Mouse (Mus musculus): Measurements from ENCODE around the gene Atrnl1.

The Atrnl1 gene

GRCm38 (mm10) chr19:58072846-58073245 is 462.0 kb downstream of the Atrnl1 start:
- ATAC-seq (ENCODE audit: low TSS enrichment): no peak

DNA sequence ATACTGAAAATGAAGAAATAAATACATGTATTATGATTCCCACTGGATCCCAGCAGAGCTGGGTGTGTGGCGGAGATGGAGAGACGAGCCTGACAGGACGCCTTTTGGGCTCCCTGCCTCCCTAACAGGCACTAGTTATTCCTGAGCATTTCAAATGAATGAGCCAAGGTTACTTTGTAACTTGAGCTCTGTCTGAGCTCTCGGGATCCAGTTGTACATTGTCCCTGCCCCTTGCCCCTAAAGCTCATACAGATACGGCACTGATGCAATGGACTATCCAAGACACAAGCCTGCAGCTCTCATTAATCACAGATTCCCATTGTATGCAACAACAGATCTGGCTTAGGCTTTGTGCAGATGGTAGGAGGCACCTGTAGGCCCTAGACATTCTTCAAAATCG is 464.4 kb downstream of the Atrnl1 start:
- ATAC-seq (ENCODE audit: low TSS enrichment): no peak

DNA sequence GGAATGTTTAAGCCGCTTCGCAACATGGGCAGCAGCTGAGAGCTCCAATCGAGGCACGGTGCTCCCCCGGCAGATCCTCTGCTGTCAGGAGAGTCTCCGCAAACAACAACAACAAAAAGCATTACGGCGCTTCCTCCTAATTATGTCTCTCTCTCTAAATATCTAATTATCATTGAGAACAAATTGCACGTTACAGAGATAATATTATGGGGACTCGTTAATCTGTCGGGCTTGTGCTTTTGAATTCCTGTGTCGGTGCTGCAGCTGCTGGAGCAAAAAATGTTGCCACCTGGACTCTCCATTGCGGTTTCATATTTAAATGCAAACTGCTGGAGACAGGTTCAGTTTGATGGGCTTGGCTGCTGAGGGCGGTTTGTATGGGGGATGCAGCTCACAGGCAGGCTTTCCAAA is 466.1 kb downstream of the Atrnl1 start:
- no peak for ATAC-seq (ENCODE audit: low TSS enrichment)

GRCm38 (mm10) chr19:58077529-58078070 is 466.8 kb downstream of the Atrnl1 start:
- no peak for ATAC-seq (ENCODE audit: low TSS enrichment)

- no peak for ATAC-seq (ENCODE audit: low TSS enrichment)
Measured at GRCm38 (mm10) chr19:58080168-58080567, 469.3 kb downstream of the Atrnl1 start.

GRCm38 (mm10) chr19:58082751-58083150 is 471.9 kb downstream of the Atrnl1 start:
- peak; percentile 73 for ATAC-seq (ENCODE audit: low TSS enrichment)

DNA sequence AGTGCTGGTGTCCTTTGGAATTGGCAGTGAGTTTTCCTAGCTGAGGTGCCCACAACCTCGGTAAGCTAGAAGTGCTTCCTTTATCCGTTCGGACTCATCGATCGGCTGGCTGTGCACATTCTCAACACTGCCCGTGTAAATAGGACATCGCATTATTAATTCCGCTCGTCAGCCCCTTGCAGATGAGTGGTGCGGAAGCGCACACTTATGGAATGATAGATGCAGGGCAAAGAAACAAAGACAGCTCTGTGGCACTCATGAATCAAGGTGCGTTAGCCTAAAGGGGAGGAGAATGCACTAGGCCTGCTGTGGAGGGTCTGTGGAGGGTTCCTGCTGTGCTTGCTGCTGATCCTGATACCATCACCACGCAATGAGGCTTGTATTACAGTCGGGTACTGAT is 474.0 kb downstream of the Atrnl1 start:
- no peak for ATAC-seq (ENCODE audit: low TSS enrichment)

- no peak for ATAC-seq (ENCODE audit: low TSS enrichment)
Measured at GRCm38 (mm10) chr19:58086734-58087133, 475.9 kb downstream of the Atrnl1 start.

DNA sequence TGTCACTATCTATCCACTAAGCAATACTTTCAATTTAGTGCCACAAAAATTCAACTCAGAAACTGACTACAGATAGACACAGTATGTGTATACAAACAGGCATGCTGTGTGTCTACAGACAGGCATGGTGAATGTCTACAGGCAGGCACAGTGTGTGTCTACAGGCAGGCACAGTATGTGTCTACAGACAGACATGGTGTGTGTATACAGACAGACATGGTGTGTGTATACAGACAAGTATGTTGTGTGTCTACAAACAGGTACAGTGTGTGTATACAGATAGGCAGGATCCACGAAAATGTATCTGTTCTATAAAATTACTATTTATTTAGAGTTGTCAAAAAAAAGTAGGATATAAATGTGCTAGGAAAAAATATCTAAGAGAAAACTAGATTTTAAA is 477.1 kb downstream of the Atrnl1 start:
- ATAC-seq (ENCODE audit: low TSS enrichment): no peak

- no peak for ATAC-seq (ENCODE audit: low TSS enrichment)
Measured at GRCm38 (mm10) chr19:58088433-58088832, 477.6 kb downstream of the Atrnl1 start.

DNA sequence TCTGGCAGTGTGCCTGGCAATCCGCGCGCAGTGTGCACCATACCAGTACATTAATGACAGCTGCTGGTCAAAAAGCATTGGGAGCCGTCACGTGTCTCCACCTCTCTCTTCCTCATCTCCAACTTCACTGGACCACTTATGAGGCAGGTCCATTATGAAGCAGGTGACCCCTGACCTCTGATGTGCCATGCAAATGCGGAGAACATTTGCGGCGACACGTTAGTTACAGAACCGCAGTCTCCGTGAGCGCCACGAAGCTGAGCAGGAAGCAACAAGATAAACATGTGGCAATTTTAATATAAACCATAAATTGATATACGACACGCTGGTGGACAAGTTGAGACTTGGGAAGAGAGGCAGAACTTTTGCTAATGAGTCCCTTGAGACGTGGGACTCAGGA is 481.1 kb downstream of the Atrnl1 start:
- ATAC-seq (ENCODE audit: low TSS enrichment): no peak

DNA sequence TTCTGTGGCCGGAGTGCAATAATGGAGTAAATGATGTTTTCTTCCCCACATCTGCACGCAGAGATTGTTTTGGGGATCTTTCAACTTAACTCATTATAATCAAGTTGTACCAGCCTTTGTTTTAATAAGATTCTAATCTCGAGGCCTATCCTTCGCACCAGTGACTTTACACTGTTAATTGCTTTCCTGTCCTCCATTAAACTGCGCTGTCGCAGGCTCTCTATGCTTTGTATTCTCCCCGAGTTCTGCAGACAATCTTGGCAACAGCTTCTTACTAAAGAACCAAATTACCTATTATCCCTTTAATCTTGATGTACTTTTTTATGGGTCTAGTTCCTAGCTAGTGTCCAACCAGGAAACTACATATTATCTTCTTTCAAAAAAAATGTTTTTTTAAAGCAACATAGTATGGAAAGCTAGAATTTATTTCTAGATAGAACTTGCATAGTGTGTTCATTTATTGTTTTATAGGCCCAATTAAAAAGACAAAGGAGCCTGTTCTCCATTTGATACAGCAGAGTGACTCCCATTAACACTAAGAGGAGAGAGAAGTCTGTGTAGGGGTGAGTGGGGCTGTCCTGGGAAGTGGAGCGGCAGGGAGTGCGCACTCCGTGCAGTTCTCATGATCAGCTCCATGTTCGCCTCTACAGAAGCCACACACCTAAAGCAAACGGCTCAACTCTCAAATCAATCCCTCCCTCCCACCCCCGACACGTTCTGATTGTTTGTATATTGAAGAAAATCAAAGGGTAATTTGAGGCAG is 484.1 kb downstream of the Atrnl1 start:
- no peak for ATAC-seq (ENCODE audit: low TSS enrichment)

DNA sequence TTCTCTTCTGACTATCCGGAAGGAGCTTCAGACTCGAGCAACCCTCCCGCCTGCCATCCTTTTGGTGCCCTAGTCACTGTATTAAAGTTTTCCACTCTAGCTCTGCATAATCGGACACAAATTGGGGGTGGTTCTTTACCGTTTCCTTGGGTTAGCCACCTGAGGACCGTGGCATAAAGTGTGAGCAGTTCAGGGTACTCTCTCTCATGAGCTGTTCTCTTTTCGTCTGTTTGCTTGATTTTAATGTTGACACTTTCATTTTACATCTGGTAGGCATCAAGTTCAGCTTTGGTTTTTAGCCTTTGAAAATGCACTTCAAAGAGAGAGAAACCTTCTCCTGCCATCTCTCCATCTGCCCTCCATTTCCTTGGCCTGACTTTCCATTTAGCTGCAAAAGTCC is 484.9 kb downstream of the Atrnl1 start:
- ATAC-seq (ENCODE audit: low TSS enrichment): no peak

GRCm38 (mm10) chr19:58097195-58097594 is 486.4 kb downstream of the Atrnl1 start:
- ATAC-seq (ENCODE audit: low TSS enrichment): no peak

DNA sequence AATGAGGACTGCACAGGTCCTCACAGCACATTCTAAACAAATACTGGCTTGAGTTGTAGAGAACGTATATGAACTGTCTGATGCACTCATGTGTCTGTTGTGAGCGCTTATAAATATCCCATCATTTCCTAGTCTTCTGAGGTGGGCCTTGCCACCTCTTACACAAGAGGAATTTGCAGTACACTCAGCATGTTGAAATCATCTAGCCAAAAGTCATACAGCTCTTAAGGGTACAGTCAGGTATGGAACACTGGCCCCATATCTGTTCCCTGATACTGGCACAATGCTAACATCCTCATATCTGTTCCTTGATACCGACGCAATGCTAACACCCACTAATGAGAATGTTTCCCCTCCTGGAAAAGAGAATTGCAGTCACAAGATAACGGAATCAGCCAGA is 488.7 kb downstream of the Atrnl1 start:
- ATAC-seq (ENCODE audit: low TSS enrichment): no peak

GRCm38 (mm10) chr19:58100381-58100780 is 489.5 kb downstream of the Atrnl1 start:
- no peak for ATAC-seq (ENCODE audit: low TSS enrichment)

DNA sequence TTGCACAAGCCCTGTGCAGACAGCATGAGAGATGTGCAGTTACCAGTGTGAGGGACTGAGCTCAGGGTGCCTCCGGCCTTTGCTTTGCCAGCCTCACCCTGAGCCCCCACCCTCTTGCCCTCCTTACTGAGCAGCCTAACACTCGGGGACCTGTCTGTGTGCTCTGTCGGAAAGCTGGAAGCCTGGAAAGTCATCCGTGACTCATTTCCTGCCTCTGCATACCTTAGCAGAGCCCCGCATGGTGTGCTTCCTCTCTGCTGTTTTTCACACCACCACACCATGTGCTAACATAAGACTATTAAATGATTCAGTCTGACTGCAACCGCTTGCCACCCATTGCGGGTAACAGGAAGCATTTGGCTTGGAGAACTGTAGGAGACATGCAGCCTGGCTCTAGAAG is 493.7 kb downstream of the Atrnl1 start:
- ATAC-seq (ENCODE audit: low TSS enrichment): peak; percentile 80

GRCm38 (mm10) chr19:58107632-58108031 is 496.8 kb downstream of the Atrnl1 start:
- ATAC-seq (ENCODE audit: low TSS enrichment): 0 out of 2 replicates have a peak, but pooled peaks have one; percentile 30

DNA sequence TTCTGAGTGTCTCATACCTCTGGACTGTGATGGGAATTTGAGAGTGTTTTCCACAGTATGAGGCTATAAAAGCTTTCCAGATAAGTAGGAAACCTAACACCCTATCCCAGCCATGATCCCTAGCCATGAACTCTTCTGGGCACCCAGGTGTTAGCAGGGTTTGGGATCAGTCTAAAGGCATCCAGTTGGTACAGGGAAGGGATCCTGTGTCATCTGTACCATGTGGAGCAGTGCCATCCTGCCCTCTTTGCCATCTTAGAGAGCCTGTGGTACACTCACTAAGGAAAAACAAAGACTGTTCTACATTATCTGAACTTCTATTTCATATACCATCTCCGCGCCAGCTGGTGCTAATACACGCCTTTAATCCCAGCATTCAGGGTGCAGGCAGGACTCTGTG is 499.7 kb downstream of the Atrnl1 start:
- no peak for ATAC-seq (ENCODE audit: low TSS enrichment)

DNA sequence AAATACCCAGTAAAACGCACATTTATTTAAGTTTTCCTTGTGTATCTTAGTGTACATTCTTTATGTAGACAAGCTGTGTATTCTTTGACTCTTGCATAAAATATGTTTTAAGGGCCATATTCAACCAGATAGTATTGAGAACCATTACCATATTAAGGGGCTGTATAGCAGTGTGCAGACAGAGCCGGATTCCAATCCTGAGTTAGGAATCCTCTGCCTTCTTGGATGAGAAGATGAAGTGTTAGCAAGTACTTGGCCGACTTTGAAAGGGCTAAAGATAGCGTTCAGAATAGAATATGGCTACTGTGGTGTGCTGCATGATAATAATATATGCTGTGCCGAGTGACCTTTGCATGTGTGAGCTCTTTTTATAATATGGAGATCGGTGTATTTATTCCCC is 500.5 kb downstream of the Atrnl1 start:
- ATAC-seq (ENCODE audit: low TSS enrichment): peak; percentile 66; the same call in 1 of the 2 replicates

- no peak for ATAC-seq (ENCODE audit: low TSS enrichment)
Measured at GRCm38 (mm10) chr19:58112151-58112550, 501.3 kb downstream of the Atrnl1 start.

DNA sequence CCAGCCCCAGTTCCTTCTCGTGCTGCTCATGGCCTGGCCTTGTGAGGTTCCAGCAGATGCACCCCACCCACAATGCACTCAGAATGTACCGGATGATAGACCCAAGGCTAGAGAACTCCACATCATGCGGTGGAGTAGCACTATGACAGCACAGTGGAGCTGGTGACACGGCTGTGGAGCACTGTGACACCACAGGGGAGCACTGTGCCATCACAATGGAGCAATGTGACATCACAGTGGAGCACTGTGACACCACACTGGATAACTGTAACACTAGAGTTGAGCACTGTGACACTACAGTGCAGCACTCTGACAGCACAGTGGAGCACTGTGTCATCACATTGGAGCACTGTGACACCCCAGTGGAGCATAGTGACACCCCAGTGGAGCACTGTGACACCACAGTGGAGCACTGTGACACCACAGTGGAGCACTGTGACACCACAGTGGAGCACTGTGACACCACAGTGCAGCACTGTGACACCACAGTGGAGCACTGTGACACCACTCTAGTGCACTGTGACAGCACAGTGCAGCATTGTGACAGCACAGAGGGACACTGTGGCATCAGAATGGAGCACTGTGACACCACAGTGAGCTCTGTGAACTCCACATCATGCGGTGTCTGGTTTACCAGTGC is 502.4 kb downstream of the Atrnl1 start:
- ATAC-seq (ENCODE audit: low TSS enrichment): peak; percentile 53; the same call in 1 of the 2 replicates

DNA sequence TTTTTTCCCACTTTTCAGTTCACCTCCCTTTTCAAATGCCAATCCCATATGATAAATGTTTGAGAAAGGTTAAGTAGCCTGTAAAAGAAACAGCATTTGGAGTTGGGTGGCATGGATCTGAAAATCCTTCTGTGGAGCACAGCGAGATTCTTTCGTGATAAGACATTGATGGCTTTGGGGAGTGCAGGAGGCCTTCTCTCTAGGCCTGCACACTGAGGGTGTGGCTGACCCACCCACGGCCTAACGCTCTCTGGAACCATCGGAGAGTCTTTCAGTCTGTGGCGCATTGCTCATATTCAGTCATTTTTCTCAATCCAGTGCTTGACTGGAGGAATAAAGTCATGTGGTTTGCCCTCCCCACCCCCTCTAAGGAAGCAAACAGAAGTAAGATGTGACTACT is 506.8 kb downstream of the Atrnl1 start:
- ATAC-seq (ENCODE audit: low TSS enrichment): no peak

Data from frontal cortex, adult (tissue).